Mouse (Mus musculus): Measurements from ENCODE around the gene Ap2a2. TPM values are rescaled to one million over a fixed set of nuclear protein-coding genes. Genes with fewer than 3 reads are reported as not detected.
"Not testable (repeated sequence)": the region's sequence is repeated elsewhere in the genome, so short reads cannot be mapped to it uniquely, and the experiment has no call there.

Ap2a2 gene
- total RNA-seq, 2 experiments from 2014 or later: 32.0 to 35.5 TPM

DNA sequence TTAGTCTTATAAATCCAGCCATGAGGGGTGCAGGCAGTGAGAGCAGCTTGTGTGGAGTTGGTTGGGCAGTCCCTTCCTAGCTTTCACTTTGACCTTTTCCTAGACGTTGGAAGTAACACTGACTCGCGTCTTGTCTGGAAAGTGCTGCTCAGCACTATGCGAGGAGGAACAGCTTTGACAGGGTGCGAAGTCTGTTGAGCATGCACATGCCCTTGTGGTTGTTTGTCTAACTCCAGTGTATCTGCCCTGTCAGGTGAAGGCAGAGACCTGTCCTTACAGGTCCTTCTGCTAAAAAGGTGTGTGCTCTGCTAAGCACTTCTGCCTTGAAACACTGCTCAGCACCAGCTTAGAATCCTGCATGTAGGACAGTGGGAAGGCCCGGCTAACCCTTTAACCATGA is 26.9 kb downstream of the Ap2a2 start:
- no peak for ATAC-seq (replicated peaks; ENCODE audit: low FRiP score, low TSS enrichment, poor library complexity, severe bottlenecking)

DNA sequence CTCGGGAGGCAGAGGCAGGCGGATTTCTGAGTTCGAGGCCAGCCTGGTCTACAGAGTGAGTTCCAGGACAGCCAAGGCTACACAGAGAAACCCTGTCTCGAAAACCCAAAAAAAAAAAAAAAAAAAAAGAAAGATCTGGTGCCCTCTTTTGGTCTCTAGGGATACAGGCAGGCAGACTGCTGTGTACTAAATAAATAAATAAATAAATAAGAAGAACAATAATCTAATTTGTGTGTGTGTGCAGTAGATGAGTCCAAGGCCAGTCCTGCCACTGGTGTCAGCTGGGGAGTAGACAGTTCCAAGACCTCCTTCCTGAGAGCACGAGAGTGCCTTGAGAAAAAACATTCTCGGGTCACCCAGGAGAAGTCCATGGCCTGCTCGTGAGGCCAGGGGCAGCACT is 28.3 kb downstream of the Ap2a2 start:
- not testable (repeated sequence) for ATAC-seq (replicated peaks; ENCODE audit: low FRiP score, low TSS enrichment, poor library complexity, severe bottlenecking)

DNA sequence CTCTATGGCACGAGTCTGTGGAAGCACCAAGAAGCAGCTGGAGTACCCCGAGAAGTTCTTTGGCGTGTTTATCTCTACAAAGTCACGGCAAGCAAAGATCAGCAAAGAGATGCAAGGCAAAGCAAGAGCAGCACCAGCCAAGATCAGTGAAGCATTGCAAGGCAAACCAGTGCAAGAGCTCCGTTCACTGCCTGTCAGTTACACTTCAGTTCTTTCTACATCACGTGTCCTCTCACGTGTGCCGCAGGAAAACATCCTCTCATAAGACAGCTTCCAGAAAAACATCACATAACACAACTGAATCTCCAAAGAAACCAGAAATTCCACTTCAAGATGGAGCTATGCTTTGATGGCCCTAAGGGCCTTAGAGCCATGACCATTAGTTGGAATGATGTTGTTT is 29.0 kb downstream of the Ap2a2 start:
- ATAC-seq (replicated peaks; ENCODE audit: low FRiP score, low TSS enrichment, poor library complexity, severe bottlenecking): no peak

- ATAC-seq (replicated peaks; ENCODE audit: low FRiP score, low TSS enrichment, poor library complexity, severe bottlenecking): no peak
Observed at GRCm38 (mm10) chr7:141592096-141592495, 30.1 kb downstream of the Ap2a2 start.

GRCm38 (mm10) chr7:141593056-141593455 is 31.1 kb downstream of the Ap2a2 start:
- ATAC-seq (replicated peaks; ENCODE audit: low FRiP score, low TSS enrichment, poor library complexity, severe bottlenecking): no peak

- ATAC-seq (replicated peaks; ENCODE audit: low FRiP score, low TSS enrichment, poor library complexity, severe bottlenecking): no peak
Observed at GRCm38 (mm10) chr7:141596971-141597370, 35.0 kb downstream of the Ap2a2 start.

DNA sequence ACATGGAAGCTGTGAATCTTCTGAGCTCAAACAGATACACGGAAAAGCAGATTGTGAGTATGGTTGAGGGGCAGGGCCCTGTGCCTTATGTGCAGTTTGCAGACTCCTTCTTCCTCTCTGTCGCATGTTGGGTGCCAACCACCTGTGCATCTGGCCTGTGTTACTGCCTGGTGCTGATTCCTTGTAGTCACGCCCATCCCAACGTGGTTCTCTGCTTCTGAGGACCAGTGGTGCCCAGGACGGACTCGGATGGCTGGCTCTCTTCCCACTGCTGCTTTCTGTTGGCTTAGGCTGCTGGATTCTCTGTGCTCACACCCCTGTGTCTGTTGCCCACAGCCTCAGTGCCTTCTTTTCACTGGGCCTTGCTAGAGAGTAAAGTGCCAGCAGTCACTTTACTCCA is 35.6 kb downstream of the Ap2a2 start:
- ATAC-seq (replicated peaks; ENCODE audit: low FRiP score, low TSS enrichment, poor library complexity, severe bottlenecking): no peak

- ATAC-seq (replicated peaks; ENCODE audit: low FRiP score, low TSS enrichment, poor library complexity, severe bottlenecking): no peak
Observed at GRCm38 (mm10) chr7:141607717-141608116, 45.7 kb downstream of the Ap2a2 start.

DNA sequence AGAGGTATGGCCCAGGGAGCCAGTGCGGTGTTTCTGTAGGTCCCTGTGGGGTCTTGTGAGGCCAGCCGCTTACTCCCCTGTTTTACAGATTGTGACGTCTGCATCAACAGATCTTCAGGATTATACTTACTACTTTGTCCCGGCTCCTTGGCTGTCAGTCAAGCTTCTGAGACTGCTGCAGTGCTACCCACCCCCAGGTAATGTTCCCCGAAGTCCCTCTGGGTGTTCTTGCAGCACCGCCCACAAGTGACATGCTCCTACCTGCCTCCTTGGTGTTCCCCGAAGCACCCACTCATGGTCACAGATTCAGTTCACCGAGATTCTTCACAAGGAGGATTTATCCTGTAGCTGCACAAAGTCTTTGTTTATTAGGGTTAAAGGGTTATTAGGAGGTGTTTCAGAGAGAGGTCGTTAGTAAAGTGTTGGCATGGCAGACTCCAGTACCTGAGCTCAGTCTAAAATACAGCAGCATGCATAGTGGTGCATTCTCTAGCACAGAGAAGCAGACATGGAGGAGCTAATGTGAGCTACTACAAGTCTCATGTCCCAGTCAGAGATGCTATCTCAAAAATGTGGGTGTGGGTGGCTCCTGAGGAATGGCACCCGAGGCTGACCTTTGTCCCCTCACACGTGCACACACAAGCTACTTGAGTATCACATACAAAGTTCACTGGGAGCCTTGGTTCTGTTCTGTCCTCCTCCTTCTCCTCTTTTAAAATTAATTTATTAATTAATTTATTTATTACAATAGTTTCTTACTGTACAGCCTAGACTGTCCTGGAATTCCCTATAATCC is 47.9 kb downstream of the Ap2a2 start:
- no peak for ATAC-seq (replicated peaks; ENCODE audit: low FRiP score, low TSS enrichment, poor library complexity, severe bottlenecking)

DNA sequence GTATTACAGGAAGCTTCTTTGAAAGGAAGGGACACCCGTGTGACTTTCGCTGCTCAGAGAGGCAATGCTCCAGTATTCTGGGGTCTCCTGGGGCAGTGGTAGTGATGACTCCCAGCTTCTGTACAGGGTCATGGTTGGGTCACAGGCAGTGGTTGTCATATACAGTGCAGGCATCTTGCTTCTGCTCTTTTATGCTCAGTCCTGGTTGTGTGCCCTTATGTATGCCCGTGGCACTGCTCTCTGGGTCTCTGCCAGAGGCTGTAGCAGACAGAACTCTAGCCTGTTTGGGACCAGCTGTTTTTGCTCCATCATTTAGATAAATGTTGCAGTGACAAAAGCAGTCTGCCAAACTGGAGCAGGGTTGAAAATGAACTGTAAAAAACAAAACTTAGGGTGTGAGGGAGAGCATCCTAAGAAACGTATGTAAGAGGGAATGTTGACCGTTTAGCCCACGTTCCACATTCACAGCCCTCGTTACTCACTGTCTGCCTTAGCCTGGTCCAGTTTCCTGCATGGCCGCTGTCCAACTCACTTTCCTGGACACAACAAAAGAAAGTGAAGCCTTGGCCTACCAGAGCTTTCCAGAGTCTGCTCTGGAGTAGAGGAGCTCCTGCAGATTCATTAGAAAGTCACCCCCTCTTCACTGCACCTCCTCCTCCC is 49.9 kb downstream of the Ap2a2 start:
- no peak for ATAC-seq (replicated peaks; ENCODE audit: low FRiP score, low TSS enrichment, poor library complexity, severe bottlenecking)

DNA sequence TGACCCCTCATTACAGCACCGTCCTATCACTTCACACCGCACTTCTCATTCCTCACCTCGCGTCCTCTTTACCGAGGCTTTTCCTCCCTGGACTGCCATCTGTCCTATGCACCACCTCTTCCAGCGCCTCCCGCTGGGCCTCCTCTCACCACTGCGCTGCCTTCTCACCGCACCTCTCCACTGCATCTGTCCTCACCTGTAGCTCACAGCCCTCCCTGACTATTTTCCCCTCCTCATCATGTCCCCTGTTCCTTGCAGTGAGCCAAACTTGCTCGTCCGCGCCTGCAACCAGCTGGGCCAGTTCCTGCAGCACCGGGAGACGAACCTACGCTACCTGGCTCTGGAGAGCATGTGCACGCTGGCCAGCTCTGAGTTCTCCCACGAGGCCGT is 50.4 kb downstream of the Ap2a2 start:
- no peak for ATAC-seq (replicated peaks; ENCODE audit: low FRiP score, low TSS enrichment, poor library complexity, severe bottlenecking)

DNA sequence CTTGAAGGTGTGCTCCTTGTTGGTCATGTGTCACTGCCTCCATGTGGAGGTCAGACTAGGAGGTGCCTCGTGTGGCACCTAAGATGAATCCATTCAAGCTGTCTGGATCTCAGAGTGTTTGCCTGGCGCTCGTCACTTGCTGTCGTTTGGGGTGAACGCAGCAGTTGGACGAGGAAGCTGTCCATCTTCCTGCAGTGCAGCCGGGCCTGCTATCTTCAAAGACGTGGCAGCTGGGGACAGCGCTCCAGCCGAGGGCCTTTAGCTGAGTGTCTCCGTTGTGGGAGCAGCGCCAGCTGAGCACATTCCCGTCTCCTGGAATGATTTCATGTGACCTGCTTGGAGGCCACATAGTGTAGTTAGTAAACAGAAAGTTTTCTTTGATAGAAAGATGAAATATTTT is 50.8 kb downstream of the Ap2a2 start:
- no peak for ATAC-seq (replicated peaks; ENCODE audit: low FRiP score, low TSS enrichment, poor library complexity, severe bottlenecking)

GRCm38 (mm10) chr7:141614329-141614832 is 52.4 kb downstream of the Ap2a2 start:
- ATAC-seq (replicated peaks; ENCODE audit: low FRiP score, low TSS enrichment, poor library complexity, severe bottlenecking): peak; percentile 97

DNA sequence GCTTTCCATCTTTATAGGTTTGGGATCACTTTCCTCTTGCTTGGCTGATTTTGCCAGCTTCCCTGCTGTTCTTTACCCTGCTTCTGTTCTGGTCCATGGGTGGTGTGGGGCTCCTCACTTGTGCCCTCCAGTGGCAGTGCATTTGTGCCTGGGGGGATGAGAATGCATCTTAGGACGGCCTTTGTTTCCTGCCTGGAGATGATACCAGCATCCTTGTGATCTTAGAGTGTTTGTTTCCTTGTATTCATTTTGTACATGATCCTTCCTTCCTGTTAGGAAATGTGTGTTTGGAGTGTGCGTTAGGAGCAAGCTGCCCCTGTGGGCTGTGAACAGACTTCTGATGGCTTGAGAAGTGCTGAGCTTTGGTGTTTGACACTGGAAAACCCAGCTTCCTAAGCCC is 62.2 kb downstream of the Ap2a2 start:
- no peak for ATAC-seq (replicated peaks; ENCODE audit: low FRiP score, low TSS enrichment, poor library complexity, severe bottlenecking)

DNA sequence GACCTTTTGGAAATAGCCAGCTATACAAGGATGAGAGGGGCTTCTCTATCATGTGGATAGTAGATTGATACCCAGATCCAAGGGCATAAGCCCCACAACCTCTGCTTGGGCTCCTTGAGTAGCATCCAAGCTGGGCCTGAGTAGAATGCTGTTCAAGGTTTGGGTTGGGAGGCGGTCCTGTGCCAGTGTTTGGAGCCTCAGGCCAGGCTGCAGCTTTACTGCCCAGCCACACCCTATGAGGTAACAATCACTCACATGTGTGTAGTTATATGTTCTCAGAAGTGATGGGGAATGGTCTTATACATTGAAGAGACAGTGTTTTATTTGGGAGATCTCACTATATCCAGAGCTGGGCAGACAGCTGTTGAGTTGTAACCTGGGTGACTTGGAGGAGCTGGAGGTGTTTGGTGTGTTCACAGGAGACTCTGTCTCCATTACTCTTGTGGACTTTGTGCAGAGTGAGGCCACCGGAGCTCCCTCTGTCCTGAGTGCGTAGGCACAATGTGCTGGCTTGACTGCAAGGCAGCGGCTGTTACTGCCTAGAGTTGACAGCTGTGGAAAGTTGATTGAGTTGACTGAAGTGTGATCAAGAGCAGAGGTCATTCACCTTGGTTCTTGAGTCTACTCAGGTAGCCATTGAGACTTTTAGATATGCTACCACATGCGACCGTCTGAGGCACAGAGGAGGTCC is 63.3 kb downstream of the Ap2a2 start:
- no peak for ATAC-seq (replicated peaks; ENCODE audit: low FRiP score, low TSS enrichment, poor library complexity, severe bottlenecking)

DNA sequence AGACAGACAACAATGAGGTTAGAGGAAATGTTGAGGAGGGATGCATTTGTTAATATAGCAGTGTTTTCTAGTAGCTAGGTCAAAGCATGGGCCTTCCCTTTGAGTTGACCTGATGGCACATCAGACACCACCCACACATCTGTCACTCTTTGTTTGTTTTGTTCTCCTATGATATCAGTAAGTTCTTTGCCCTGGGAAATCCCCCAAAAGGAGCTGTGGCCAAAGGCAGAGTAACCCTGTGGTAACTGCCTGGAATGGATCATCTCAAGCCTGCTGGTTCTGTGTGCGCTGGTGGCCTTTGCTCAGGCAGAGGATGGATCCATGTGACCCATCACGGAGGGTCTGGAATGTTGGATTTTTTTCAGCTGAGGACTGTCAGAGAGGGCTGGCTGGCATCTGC is 66.0 kb downstream of the Ap2a2 start:
- no peak for ATAC-seq (replicated peaks; ENCODE audit: low FRiP score, low TSS enrichment, poor library complexity, severe bottlenecking)

DNA sequence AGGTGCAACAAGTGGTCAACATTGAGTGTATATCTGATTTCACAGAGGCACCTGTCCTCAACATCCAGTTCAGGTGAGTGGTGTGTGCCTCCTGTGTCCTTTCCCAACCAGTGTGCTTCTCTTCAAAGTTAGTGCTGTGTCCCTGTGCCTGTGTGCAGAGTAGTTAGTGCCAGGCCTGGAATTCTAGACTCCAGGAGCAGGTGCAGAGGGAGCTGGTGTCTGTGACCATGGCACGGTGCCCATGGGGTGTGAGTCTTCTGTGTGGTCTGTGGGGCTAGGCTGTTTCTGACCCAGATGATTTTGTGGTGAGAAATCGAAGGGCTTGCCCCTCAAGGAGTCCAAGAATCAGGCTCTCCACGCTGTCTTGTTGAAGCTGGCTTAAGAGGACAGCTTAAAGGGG is 67.3 kb downstream of the Ap2a2 start:
- ATAC-seq (replicated peaks; ENCODE audit: low FRiP score, low TSS enrichment, poor library complexity, severe bottlenecking): no peak

DNA sequence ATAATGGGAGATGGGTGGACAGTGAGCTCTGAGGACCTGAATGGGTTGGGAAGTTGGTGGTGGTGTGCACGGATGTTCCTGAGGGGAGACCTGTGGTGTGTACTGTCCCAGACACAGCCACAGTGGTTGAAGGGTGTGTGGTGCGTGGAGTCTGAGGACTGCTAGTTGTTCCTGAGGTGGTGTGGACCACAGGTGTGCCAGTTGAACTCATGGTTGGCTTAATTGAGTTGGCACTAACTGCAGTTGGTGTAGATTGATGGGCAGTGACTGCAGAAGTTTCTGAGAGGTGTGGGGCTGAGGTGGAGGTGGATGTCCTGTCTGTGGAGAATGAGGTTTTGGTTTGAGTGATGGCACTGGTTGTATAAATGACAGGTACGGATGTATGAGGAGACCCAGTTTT is 76.1 kb downstream of the Ap2a2 start:
- peak; percentile 31 for ATAC-seq (replicated peaks; ENCODE audit: low FRiP score, low TSS enrichment, poor library complexity, severe bottlenecking)

GRCm38 (mm10) chr7:141638513-141639334 is 76.8 kb downstream of the Ap2a2 start:
- peak; percentile 23 for ATAC-seq (replicated peaks; ENCODE audit: low FRiP score, low TSS enrichment, poor library complexity, severe bottlenecking)

Measured in megakaryocyte-erythroid progenitor cell, adult 5-6 weeks (primary cell).